Mouse (Mus musculus) liver, embryonic 12.5 days (tissue): ENCODE results near the gene Cog7. TPM values are rescaled to one million over a fixed set of nuclear protein-coding genes. Genes with fewer than 3 reads are reported as not detected.

ENCODE experiments used
- polyA plus RNA-seq: library from polyadenylated mRNA; unstranded; fragments of >200 nt; fragmentation: Nextera tagmentation; extraction: Ambion mirVana; gene quantifications from 2 replicates; pipeline ENCODE4 v1.2.1, GENCODE M21; 2016

Cog7 gene
- polyA plus RNA-seq, 1 experiment from 2014 or later = 15.1 TPM

Other genes starting within 250 kb of the Cog7 start
- not detected in 2 replicates for gene Scnn1g, start 247.2 kb downstream of the Cog7 start, polyA plus RNA-seq
- gene Scnn1b, start 116.7 kb downstream of the Cog7 start, polyA plus RNA-seq = 0.07 TPM in 1 of 2 replicates, not detected in the other
- 65.3 and 68.4 TPM in 2 replicates for gene Gga2, start 39.5 kb upstream of the Cog7 start, polyA plus RNA-seq
- 38.3 and 41.1 TPM in 2 replicates for gene Ubfd1, start 85.5 kb upstream of the Cog7 start, polyA plus RNA-seq
- 10.3 and 10.8 TPM in 2 replicates for gene Ears2, start 85.6 kb upstream of the Cog7 start, polyA plus RNA-seq
- gene Ndufab1, start 120.2 kb upstream of the Cog7 start, polyA plus RNA-seq = 562 and 614 TPM in 2 replicates
- gene Palb2, start 151.3 kb upstream of the Cog7 start, polyA plus RNA-seq = 20.3 and 21.4 TPM in 2 replicates
- 58.4 and 60.8 TPM in 2 replicates for gene Dctn5, start 151.3 kb upstream of the Cog7 start, polyA plus RNA-seq
- gene Plk1, start 177.7 kb upstream of the Cog7 start, polyA plus RNA-seq = 147 and 151 TPM in 2 replicates
- 0.05 TPM in 1 of 2 replicates, not detected in the other for gene Ern2, start 204.5 kb upstream of the Cog7 start, polyA plus RNA-seq
- 0.21 and 0.47 TPM in 2 replicates for gene Chp2, start 237.8 kb upstream of the Cog7 start, polyA plus RNA-seq